Mouse (Mus musculus): Measurements from ENCODE around the gene Neurog1.

Gene Neurog1

DNA sequence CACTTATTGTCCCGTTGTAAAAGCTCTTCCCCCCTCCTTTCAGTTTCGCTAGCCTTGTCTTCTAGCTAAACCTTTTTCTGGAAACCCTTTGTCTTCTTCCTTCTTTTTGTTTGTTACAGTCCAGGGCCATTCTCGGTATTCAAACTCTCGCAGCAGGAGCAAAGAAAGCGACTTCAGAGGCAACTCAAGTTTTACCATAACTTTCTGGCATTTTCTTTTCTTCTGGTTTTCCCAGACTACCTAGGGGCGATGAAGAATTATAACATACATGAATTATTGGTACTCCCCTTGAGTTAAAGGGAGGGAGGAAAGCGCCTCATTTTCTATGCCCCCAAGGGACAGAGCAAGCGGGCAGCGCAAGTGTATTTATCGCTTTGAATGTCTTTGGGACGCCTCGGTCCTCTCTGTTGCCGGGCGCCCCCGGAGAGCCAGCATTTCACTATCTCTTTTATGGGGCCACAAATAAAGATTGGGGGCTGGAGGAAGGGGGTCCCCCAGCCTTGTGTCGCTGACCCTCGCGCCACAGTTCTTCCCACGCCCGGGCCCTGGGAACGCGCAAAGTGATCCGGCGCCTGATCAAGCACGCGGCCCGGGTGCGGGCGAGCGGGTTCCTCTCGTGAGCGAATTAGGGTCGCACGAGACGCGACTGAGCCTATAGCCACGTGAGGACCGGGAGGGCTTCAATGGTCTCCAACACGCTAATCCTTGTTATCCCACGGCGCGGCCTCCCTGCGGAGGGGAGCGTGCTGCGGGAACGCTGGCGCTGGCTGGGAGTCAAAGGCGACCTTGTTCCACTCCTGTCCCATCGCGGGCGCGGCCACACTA is 6.4 kb upstream of the Neurog1 start:
- DNase-seq (ENCODE audit: low spot score), result no peak

DNA sequence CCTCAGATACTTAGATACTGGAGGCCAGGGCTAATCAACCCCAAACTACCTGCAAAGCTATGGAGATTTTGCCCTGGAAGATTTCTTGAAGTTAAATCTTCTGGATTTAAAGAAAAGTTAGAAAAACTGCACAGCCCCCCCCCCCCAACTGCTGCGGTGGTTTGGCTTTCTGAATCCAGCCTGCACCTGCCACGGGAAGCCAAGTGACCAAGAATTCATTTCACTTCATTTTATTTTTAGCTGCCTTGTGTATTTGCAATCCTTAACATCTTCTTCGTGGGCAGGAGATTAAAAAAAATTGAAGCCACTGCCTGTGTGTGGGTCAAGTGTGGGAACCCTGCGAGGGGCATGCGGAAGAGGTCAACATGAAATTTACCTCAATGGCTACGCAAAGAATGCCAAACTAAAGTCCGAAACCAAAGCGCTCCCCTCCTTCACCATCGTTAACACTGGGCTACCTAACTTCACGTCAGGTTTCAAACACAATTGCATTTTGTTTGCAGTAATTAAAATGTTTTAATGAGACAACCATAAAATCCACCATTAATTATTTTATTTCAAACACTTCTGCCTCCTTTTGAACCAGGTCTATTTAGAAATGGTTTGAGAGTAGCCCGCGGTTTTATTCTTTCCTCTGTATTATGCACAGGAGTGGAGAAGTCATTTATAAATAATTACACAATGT is 5.6 kb upstream of the Neurog1 start:
- DNase-seq (ENCODE audit: low spot score), result no peak

DNA sequence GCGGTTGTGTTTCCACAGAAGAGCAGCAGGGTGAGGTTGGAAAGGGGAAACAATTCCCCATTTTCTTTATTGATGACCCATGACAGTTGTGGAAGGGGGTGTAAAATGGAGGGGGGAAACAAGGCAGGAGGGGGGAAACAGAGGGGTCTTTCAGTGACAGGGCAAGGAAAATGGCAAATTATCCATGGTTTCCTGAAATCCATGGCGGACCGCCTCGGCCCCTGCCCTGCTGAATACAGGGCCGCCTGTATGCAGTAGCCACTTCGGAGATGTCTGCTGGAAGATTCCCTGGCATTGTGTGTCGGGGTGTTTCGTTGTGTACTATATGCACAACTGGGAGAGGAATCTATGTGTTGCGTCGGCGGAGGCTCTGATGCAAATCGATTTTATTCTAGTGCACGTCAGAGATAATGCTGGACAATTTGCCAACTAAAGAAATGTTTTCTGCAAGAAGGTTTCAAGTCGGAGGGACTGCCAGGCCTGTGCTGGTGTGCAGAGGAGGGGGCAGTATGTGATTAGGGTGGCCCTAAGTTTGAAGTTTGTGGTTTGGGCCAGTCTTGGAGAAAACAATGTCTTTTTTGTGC is 4.8 kb upstream of the Neurog1 start:
- DNase-seq (ENCODE audit: low spot score), result no peak

DNA sequence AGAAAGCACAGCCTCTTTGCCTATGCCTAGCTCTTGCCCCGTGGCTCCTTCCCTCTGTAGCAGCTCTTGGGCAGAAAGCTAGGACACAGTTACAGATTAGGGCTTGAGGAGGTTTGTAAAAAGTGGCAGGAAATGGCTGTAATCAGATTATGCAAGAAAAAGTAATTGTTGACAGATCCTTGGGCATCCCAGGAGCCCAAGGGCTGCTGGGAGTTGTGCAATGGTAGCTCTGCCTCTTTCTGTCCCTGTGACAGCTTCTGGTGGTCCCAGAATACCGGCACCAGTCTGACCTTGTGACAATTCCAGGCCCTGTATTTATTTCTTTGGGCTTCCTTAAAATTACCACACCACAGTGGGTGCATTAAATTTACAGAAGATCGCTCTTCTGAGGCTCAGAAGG is 1.4 kb upstream of the Neurog1 start:
- no peak for DNase-seq (ENCODE audit: low spot score)

DNA sequence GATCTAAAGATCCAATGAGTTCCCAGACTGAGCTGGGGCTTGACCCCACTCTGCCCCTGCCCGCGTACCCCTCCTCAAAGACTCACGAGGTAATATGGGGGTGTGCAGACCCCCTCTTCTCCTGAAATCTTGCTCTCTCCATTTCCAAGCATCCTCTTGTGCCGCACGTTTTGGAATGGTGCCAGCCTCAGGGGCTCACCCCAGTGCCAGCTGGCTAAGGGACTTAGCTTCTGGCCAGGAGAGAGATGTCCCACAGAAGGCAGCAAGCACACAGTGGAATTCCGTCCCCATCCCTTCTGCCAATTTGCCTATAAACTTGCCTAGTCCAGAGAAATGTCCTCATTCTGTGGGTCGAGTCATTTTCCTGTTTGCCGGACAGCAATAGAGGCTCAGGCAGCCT is 820 bp upstream of the Neurog1 start:
- DNase-seq (ENCODE audit: low spot score), result no peak

DNA sequence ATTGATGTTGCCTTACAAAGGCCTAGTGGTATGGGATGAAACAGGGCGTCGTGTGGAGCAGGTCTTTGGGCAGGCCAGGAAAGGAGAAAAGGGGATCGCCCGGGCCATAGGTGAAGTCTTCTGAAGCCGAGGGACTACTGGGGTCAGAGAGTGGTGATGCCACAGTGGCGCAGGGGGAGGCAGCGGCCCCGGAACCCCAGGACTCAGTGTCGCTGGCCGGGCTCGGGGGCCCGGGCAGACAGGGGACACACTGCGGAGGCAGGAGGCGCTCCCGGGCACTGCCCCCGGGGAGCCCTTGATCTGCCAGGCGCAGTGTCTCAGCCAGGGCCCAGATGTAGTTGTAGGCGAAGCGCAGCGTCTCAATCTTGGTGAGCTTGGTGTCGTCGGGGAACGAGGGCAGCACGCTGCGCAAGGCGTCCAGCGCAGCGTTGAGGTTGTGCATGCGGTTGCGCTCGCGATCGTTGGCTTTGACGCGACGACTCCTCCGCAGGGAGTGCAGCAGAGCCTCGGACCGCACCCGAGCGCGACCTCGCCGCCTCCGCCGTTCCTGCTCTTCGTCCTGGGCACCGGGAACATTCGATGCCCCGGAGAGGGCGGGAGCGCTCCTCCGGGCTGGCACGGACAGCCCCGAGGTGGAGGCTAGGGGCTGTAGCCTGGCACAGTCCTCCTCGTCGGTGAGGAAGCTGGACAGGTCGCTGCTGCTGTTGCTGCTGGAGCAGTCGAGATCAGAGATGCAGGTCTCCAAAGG is 613 bp downstream of the Neurog1 start:
- no peak for DNase-seq (ENCODE audit: low spot score)

DNA sequence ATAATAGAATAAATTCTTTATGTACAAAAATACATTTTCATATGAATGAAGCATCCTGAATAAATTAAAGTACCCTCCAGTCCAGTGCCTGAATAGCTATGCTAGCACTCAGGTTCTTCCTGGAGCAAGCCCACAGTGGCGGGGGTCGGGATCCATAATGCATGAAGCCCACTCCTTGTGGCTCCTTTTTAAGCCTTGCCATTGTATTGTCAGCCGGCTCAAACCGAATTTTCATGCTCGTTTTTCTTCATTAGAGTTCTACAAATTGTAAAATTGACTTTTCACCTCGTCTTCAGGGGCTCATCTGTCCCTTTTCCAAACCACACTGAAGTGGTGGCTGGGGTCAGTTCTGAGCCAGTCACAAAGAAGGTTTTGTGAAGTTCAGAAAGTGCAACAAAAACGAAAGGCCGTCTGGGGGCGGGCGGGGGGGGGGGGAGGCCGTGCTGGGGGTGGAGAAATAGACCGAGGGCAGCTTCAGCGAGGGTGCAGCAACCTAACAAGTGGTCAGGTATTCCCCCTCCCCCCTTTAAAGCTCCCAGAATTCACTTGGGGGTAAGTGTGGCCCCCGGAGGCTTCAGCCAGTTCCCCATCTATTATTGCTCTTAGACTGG is 1.3 kb downstream of the Neurog1 start:
- no peak for DNase-seq (ENCODE audit: low spot score)

DNA sequence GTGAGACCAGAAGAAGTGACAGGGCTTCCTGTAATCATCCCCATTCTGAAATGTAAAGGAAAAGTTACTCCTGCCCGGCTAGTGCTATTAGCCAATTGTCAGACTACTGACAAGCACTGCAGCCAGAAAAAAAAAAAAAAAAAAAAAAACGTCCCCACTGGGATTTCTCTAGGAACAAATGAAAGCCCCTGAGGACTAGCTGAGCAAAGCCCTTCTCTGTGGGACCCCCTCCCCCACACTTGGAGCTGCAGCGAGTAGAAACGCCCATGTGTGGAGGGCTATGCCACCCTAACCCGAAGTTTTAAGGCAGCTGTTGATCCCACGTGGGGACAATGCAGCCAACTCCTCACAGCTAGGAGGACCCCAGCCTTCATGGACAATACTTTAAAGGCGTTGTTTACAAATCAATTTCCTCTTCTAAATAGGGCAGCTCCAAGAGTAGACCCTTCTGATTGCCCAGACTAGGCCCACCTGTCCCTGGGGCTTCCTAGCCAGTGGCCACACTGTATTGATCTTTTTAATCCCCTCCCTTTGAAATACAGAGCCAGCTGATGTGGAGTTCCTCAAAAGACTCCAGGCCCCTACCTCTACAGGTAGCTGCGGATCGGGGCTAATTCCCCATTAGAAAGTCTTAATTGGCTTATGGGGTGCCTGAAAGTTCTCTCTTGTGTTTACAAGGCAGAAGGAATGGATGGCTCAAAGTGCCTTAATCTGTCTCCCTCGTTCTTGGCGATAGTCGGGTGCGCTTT is 2.2 kb downstream of the Neurog1 start:
- no peak for DNase-seq (ENCODE audit: low spot score)

DNA sequence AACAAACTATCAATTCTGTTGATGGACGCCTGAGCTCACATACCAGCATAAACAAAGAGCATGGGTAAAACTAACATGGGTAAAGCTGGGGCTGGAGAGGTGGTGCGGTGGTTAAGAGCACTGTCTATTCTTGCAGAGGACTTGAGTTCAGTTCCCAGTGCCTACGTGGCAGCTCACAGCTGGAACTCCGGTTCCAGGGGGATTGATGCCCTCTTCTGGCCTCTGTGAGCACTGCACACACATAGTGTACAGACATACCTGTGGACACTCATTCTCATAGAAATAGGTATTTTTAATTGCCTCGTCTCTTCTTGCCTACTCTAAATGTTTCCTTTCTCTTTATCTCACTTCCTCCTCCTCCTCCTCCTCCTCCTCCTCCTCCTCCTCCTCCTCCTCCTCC is 8.9 kb downstream of the Neurog1 start:
- no peak for DNase-seq (ENCODE audit: low spot score)

DNA sequence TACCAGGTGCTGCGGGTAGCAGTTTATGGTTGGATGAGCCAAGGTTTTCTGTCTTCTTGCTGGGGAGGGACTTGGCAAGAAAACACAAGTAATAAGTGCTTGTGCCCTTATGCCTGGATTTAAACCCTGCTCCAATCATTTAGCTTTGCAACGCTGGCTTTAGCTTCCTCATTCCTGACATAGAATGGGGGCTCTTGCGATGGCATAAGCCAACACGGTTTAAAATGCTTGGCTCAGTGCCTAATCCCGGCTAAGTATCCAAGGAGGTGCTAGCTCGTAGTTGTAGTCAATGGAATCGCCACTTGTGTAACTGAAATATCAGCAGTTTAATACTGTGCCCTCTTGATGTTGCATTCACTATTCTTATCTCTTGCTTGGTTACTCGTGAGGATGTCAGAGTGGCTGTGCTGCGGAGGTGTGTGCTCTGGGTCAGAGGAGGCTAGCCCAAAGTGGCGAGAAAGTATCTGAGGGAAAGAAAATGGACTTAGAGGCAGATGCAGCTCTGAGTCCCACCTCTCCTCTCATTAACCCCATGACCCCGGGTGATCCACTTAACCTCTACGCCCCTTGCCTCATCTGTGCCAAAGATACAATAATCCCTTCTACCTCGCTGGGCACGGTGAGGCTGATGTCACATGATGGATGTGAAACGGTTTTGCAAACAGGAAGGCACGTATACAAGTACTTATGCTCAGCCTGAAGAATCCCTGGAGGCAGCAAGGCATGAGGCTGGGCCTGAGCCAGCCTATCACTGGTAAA is 11.8 kb downstream of the Neurog1 start:
- DNase-seq (ENCODE audit: low spot score), result no peak

DNA sequence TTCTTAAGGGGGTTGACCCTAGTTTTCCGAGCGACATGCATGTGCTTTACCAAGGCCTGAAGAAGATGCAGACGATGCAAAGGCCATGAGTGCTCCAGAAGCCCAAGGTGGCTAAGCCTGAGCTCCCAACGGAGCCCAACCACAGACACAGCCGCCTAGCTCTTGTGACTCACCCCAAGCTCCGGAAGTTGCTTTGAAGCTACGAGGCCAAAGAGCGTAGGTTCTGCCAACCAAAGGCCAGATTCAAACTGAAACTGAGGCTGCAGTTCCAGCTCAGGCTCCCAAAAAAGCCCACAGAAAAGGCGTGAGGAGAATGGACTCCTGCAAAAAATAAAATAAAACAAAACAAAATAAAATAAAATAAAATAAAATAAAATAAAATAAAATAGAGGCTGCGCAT is 14.1 kb downstream of the Neurog1 start:
- DNase-seq (ENCODE audit: low spot score), result no peak

DNA sequence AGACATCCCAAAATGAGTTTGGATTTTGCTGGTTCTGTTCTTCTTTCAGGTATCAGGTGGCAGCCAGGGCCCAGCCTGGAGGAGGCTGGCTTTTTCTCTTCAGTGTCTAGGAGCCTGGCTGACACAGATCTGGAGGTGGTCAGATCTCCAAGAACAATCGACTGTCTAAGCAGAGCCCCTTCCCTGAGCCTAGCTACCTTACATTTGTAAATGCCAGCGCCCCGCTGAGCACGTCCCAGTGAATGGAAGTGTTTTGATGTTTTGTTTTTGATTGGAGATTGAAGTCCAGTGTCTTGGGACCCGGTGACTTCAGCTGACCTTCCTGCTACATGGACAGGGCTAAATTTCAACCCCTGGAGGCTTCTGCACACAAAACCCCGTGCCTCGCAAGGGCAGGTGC is 15.8 kb downstream of the Neurog1 start:
- no peak for DNase-seq (ENCODE audit: low spot score)

DNA sequence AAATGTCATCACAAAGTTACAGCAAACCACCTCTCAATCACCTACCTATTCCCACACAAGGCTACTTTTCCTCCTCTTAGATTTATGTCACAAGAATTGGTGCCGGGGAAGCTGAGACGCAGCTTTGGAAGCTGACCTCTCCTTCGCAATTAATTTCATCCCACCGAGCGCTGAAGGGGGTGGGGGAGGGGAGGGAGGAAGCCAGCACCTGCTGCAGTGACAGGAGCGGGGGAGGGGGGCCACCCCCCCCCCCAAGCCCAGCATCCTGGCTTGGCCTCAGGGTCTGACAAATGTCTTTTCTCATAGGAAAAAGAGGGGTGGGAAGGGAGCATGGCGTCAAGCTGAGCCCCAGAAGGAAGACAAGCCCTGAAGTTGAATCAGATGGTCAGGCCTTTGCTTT is 23.2 kb downstream of the Neurog1 start:
- DNase-seq (ENCODE audit: low spot score), result no peak

DNA sequence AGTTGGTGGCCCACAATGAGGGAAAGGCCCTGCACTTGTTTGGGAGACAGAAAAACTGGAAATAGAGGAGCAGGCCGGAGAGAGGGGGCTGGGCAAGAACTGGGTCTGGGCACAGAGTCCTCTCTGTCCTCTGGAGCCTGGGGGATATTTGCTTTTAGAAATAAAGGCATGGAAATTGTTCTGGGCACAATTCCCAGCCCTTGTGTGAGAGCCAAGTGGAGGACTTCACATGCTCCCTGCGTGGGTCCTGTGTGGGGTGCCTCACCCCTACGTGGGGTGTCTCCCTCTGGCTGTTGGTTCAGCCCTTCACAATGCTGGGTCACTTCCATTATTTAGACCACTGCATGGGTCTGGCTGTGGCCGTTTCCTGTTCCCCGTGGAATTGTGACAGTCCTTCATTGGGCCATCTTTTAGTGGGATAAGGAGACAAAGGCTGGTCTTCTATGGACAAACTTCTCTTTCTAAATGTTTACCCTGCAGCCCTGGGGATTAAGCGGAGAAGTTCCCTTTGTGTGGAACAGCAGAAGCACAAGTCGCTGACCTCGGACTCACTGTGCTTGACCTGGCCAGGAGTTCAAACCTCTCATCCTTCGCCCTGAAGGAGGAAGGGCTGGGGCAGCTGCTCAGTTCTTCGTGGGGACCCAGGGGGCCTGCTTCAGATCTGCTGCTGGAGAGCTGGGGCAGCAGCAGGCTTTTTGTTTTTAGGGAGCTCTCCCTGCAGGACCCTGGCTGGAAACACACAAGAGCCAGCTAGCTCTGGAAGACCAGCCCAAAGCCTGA is 25.6 kb downstream of the Neurog1 start:
- DNase-seq (ENCODE audit: low spot score), result no peak

DNA sequence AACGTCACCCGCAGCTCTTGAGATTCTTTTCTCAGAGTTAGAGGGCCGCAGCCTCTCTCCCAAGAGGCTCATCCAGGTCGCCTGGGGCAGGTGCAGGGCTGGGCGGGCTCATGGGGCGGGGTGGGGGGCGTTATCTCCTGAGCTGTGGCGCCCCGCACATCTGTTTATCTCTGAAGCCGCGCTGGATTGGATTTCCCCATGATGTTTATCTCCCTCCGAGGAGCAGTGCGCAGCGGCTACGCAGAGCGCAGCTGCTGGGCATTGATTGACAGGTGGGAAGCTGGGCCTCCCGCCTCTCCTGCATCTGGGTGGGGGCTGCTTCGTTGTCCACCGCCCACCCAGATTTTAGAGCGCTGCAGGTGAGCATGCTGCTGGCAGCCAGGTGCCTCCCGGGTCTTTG is 28.3 kb downstream of the Neurog1 start:
- no peak for DNase-seq (ENCODE audit: low spot score)

DNA sequence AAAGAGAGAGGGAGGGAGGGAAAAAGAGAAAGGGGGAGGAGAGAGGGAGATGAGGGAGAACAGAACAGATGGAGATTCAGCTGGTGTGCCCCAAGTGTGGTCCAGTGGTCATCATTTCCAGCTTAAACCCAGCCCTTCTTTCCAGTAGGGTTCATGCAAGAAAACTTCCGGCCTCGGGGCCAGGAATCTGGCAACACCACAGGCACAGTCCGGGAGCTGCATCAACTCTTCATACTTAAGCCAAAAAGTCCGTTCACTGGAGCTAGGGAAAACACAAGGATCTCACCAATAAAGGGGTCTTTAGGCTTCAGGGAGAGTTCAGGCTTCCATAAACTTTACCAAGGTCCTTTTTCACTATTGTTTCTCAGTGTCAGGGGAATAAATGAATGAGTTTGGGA is 29.1 kb downstream of the Neurog1 start:
- no peak for DNase-seq (ENCODE audit: low spot score)

DNA sequence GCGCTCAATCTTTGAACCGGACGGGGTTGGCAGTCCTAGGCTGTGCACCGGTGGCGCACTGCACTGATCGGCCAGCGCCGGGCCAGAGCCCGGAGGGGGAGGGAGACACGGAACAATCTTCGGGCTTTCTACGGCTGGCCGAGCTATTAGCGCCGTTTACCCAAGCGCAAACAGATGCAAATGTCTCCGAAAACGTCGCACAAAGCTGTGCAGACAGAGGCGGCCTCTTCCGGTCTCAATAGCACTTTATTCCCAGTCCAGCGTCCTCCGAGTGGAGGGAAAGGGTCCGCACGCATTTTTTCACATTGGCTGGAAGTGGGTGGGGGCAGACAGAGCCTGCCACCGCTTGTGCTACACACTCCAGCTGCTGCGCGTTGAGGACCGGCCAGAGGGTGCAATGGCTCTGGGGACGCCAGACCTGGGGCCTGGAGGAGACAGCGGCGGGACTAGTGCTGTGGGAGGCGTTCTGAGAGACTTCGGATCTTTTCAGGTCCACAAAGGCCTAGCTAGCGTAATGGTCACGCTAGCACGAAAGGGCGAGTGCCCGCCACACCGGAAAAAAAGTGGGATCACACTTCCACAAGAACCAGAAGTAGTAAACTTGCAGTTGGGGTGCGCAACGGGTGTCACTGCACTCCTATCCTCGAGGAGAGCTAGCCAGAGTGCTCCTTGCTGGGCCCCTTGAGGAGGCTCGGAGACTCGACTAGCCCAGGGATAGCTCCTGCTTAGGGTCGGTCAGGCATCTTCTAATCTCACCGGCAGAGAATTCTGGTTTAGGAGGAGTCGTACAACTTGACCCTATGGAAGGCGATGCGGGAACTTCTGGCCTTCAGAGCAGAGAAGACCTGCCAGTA is 29.7 kb downstream of the Neurog1 start:
- no peak for DNase-seq (ENCODE audit: low spot score)

DNA sequence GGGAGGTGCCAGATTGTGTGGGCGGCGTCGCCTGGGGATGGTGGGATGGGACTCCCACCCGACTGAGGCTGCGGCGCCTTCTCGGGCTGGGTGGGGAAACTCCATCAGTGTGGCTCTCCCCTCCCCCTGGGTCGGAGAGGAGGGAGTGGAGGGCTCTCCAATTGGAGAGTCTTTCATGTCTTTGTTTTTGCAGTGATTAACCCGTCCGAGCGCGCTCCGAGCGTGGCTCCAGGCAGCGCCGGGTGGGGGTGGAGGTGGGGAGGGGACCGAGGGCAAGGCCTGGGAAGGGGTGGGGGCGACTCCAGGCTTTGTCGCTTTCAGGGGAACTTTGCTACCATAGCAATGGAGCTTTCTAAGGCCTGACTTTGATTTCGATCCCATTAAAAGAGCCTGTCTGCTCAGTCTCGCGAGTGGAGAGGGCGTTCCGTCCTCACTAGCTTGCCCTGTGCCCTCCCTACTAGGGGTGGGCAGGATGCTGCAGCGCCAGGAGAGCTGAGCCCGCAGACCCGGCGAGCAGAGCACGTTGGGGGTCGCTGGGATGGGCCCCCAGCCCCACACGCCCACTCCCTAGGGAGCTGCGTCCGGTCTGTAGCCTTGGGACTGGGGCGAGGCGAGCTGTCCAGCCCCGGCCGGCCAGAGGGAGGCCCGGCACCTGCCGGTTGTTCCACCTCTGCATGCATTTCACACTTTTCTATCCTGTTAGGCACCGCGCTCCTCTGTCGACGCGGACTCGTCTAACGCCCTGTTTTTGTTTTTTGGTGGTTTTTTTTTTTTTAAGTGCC is 30.6 kb downstream of the Neurog1 start:
- no peak for DNase-seq (ENCODE audit: low spot score)

Data from urinary bladder, postnatal 14 days (tissue).